Mouse (Mus musculus): ENCODE measurements at regions not wholly inside any gene's neighbourhood (a gene's known extent, or its start where the extent isn't known, plus 50 kb on each side); places are given as distances from the start of the nearest gene placed in this dataset.
A peak's percentile ranks its signal among the peaks of the same experiment; 100 is the strongest.
"Not testable (repeated sequence)": the region's sequence is repeated elsewhere in the genome, so short reads cannot be mapped to it uniquely, and the experiment has no call there.

GRCm38 (mm10) chr17:15247546-15248416, 128.9 kb downstream of the Dll1 start:
- no peak for DNase-seq (ENCODE audit: low spot score)

GRCm38 (mm10) chr17:15242976-15243635, 133.6 kb downstream of the Dll1 start:
- DNase-seq (ENCODE audit: low spot score), result no peak

GRCm38 (mm10) chr17:15242356-15242755, 134.3 kb downstream of the Dll1 start:
- no peak for DNase-seq (ENCODE audit: low spot score)

- DNase-seq (ENCODE audit: low spot score), result no peak
These were observed 135.2 kb downstream of the Dll1 start for GRCm38 (mm10) chr17:15241491-15241890.

- not testable (repeated sequence) for DNase-seq (ENCODE audit: low spot score)
These were observed 136.0 kb downstream of the Dll1 start for GRCm38 (mm10) chr17:15240641-15241040.

- no peak for DNase-seq (ENCODE audit: low spot score)
These were observed 136.7 kb downstream of the Dll1 start for GRCm38 (mm10) chr17:15240011-15240410.

GRCm38 (mm10) chr17:15235041-15235440, 141.6 kb downstream of the Dll1 start:
- no peak for DNase-seq (ENCODE audit: low spot score)

GRCm38 (mm10) chr17:15231175-15231574, 145.5 kb downstream of the Dll1 start:
- DNase-seq (ENCODE audit: low spot score), result no peak

- DNase-seq (ENCODE audit: low spot score), result no peak
These were observed 147.5 kb downstream of the Dll1 start for GRCm38 (mm10) chr17:15229159-15229558.

- no peak for DNase-seq (ENCODE audit: low spot score)
These were observed 148.6 kb downstream of the Dll1 start for GRCm38 (mm10) chr17:15228077-15228476.

- no peak for DNase-seq (ENCODE audit: low spot score)
These were observed 152.8 kb downstream of the Dll1 start for GRCm38 (mm10) chr17:15223826-15224225.

- no peak for DNase-seq (ENCODE audit: low spot score)
These were observed 153.7 kb downstream of the Dll1 start for GRCm38 (mm10) chr17:15222923-15223322.

- DNase-seq (ENCODE audit: low spot score), result no peak
These were observed 162.5 kb downstream of the Dll1 start for GRCm38 (mm10) chr17:15214157-15214685.

- DNase-seq (ENCODE audit: low spot score), result no peak
These were observed 167.5 kb upstream of the Gm3448 start for GRCm38 (mm10) chr17:15208808-15209173.

GRCm38 (mm10) chr17:15208030-15208807, 166.9 kb upstream of the Gm3448 start:
- peak; percentile 14 for DNase-seq (ENCODE audit: low spot score)

GRCm38 (mm10) chr17:15207182-15208029, 166.1 kb upstream of the Gm3448 start:
- no peak for DNase-seq (ENCODE audit: low spot score)

- DNase-seq (ENCODE audit: low spot score), result no peak
These were observed 164.5 kb upstream of the Gm3448 start for GRCm38 (mm10) chr17:15205799-15206198.

- DNase-seq (ENCODE audit: low spot score), result no peak
These were observed 163.2 kb upstream of the Gm3448 start for GRCm38 (mm10) chr17:15204524-15204923.

- DNase-seq (ENCODE audit: low spot score), result no peak
These were observed 157.9 kb upstream of the Gm3448 start for GRCm38 (mm10) chr17:15199235-15199634.

- no peak for DNase-seq (ENCODE audit: low spot score)
These were observed 156.0 kb upstream of the Gm3448 start for GRCm38 (mm10) chr17:15197361-15197760.

GRCm38 (mm10) chr17:15195819-15196218, 154.5 kb upstream of the Gm3448 start:
- peak; percentile 49 for DNase-seq (ENCODE audit: low spot score)

All from gastrocnemius, adult 18-20 months (tissue).